Mouse (Mus musculus) frontal cortex, adult (tissue): Measurements from ENCODE around the gene Ppy.

Source experiments
- ATAC-seq: cut with Nextera tagmentation; 2 replicates; pipeline ENCODE4 v1.9.2; 2017; ENCODE audit warnings: mild to moderate bottlenecking, moderate library complexity, mixed read lengths; ENCODE audit not compliant: low TSS enrichment

Ppy gene

DNA sequence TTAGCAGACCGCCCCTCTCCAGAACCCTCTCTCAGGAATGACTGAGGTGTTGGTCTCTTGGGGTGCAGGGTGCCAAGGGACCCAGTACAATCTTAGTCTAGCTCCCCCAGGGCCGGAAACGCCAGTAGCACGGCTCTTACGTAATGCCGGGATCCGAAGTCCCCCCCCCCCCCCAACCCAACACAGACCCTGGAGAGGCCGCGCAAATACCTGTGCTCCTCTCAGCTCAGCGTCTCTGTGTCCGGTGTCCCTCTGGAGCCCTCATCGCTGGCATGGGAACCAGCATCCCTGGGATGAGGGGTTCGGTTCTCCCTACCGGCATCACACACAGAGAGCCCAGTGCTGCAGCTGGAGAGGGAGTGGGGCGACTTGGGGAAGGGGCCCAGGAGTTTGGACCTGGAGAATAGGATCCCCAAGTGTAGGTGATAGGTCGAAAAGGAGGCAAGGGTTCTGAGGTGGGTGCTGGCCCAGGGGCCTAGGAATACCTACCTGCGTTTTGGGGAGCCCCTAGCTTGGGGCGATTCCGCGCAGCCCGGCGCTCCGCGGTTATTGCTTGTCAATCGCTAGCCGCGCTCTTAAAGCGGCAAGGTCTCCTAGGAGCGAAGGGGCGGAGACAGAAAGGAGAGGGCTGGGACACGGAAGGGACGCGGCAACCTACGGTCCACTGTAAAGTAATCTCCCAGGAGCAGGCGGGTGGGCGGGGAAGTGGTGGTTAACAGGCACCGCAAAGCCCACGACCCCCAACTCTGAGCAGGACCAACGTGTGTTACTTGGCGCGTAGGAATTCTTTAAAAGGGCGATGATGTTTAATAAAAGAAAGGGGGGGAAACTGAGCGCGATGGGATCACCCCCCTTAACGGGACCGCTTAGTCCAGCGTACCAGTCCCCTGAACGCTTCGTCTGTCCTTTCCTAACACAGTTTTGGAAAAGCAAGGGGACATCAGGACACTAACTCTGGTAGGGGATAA, 12.9 kb downstream of the Ppy start, which contains the start of gene Mpp2:
Gene Mpp2 (minus strand): TSS at position 585 of the 968 bp plus-strand sequence.
- ATAC-seq: peak; percentile 64

DNA sequence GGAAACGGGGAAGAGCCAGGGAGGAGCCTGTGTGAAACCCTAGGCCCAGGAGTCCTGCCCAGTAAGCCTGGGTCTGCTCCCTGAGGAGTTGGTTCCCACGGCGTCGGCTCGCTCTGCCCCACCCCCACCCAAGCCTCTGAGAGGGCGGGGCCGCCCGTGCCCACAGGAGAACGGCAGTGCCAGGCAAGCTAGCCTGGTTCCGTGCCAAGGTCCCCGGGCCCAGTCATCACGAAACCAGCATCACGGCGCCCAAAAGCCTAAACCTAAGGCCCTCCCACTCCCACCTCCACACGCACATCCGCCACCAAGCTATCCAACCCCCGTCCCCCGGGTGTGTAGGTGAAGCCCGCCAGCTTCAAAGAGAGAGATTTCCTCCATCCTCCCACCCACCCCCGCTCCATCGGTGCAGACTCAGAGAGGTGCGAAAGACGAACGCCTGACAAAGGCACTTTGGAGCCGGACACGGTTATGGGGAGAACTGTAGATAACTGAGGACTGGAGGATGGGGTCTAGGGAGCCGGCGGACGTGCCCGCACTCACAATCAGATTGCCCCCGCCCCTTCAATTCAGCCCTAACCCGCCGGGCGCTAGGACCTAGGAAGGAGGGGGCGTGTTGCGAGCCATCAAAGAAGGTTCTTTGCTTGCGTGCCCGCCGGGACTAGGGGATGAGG, 13.9 kb downstream of the Ppy start:
- peak; percentile 43 for ATAC-seq

DNA sequence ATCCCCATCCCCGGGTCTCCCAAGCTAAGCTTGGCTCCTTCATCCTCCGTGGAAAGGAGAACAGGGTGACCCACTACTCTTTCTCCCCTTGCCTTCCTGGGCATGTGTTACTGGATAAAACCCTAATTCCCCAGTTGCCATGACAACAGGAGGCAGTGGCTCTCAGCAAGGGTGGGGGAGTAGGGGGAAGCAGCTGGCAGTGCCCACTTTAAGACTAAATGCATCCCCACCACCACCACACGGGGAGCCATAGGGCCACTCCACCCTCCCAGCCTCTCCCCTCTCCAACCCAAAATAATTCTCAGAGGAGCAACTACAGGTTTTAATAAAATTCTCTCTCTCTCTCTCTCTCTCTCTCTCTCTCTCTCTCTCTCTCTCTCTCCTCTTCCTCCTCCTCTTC, 14.8 kb downstream of the Ppy start:
- peak; percentile 36 for ATAC-seq

DNA sequence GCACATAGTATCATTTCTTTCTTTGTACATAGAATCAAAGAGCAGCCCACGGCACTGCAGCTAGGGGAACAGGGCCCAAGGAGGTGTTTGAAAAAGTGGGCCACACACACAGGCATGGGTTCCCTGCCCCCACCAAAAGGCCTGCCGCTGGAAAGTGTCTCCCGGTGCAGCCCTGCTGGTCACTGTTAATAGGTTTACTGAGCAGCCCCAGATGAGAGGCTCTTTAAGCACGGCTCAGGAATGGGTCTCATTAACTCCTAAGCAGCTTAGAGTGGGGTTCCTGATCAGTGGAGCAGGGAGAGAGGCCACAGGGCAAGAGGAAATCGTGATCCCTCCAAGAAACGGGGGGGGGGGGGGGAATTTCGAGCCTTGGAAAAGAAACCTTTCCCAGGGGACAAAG, 17.0 kb downstream of the Ppy start:
- no peak for ATAC-seq

DNA sequence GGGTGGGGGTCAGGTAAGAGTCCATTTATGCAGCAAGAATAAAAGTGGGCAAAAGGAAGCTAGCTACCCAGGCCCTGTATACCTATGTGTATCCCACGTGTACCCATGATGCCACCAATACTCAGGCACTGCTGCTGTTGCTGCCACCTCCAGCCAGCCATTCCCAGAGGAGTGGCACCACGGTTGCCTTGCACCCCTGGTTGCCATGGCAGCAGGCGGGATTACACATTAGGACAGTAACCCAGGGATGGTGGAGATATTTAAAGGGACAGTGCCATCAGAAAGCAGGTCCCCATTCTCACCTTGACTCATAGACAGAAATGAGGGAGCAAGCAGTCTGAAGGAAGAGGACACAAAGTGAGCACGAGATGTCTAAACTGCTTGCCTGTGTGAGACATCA, 17.9 kb downstream of the Ppy start:
- no peak for ATAC-seq

DNA sequence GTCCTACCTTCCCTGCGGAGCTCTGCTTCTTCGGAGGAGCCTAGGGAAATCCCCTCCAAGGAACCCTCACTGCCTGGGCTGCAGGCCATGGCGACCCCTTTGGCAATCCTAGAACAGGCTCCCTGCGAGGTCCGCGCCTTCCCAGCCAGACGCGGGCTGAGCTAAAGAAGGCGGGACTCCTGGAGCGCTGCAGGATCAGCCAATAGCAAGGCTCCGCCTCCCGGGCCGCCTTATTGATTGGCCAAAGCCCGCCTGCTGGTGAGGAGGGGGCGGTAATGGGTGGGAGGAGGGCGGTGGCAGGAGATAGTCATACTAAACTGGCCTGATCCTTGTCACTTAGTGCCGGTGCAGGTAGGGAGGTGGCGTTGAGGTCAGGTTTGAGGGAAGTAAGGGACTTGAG, 18.8 kb downstream of the Ppy start:
- ATAC-seq: peak; percentile 50

DNA sequence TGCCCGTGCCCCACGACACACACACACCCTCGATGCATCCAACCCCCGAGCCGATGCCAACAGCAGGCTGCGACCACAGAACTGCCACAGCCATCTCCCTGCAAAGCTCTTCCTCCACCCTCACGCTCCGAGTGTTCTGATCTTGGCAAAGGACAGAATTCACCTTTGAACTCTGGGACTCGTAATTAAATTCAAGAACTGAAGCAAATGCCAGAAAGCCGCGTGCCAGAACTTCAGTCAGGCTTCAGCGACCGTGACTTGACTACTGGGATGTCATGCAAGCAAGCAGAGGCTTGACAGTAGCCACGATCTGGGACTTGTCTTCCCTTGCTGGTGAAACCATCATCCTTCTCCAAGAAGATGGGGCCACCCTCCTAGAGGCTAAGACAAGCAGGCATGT, 27.4 kb downstream of the Ppy start:
- ATAC-seq: no peak

DNA sequence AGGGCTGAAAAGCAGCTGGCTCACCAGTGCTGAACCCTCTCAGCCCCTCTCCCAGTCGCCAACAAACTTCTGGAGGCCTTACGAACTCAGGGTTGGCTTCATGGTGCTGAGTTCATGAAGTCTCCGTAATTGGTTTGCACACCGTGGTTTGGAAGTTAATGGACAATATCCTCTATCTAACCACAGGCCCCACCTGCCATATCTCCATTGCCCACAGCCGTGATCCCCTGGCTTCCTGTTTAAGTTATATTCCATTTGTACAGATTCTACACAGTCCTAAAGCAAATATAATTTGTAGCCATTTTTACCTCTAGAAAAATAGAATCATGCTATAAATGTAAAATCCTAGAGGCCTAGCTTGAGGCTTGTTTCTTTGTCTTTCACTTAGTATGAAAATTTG, 28.4 kb downstream of the Ppy start:
- no peak for ATAC-seq

DNA sequence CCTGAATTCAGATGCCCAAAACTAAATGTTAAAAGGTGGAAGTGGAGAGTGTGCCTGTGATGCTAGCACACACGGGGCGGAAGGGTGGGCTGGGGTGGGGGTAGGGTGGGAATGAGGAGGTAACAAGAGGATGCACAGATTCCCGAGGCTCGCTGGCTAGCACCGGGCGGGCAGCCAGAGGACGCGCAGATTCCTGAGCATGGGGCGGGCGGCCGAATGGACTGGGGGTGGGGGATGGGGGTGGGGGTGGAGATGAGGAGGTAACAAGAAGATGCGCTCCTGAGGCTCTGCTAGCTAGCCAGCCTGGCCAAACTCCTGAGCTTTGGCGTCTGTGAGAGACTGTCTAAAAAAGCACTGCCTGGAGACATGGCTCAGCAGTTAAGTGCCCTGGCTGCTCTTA, 30.7 kb downstream of the Ppy start:
- no peak for ATAC-seq

DNA sequence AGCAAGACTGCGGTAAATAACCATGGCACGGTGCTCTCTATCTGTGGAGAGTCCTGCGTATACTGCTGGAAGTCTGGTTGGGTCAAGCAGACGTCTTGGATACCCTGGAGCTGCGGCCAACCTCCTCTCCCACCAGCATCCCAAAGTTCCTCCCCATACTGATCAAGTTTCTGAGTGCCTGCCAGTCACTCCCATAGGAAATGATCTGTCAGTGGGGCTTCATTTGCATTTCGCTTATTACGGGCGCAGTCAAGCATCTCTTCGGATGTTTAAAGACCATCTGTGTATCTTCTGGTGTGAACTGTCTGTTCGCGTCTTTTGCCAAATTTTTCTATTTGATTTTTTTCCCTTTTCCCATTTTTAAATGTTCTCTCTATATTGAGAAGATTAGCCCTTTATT, 31.5 kb downstream of the Ppy start:
- no peak for ATAC-seq

DNA sequence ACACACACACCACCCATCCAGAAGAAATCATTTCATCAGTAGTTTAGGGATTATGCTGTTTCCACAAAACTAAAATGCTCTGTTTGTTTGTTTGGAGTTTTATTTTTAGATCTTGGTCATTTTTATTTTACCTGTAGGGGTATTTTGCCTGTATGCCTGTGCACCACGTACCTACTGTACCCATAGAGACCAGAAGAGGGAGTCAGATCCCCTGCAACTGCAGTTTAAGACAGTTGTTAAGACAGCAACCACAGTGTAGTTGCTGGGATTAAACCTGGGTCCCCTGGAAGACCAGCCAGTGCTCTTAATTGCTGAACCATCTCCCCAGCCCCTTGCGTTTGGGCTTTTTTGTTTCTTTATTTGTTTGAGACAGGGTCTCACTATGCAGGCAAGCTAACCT, 32.1 kb downstream of the Ppy start:
- ATAC-seq: peak; percentile 62; the same call in 1 of the 2 replicates

DNA sequence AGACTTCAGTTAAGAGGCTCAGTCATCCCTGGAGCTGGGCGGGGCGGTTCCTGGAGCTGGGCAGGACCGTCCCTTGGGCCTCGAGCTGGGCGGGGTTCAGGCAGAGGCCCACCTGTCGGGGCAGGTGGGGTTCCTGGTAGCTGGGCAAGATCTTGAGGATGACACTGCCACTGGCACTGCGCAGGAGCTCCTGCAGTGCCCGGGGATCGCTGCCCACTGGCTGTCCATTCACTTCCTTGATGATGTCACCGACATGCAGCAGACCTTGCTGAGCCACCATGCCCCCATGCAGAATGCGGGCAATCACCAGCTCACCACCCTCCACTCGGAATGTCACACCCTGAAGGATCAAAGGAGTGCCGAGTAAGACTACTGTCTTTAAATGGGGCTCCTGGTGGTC, 38.0 kb downstream of the Ppy start:
- no peak for ATAC-seq

DNA sequence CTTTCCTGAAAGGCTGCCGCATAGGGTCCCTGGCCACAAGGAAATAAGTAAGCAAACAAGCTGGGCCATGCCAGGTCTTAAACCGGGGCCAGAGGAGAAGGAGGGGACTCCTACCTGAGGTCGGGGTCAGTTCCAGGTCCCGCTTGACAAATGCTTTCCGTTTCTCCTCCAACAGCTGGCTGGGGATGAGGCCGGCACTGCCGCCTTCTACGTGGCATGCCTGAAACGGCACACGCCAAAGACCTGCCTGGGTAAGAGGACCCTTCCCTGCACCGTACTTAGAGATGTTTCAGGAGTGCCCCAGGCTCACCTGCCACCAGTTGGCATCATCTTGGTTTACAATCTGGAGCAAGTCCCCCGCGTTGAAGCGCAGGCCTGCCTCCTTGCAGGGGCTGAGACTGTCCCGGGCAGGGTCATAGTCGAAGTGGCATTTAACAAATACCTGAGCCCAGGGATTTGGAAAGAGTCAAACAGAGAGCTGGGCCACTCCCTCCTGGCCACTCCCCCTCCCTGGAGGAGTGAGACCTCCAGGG, 39.1 kb downstream of the Ppy start:
- ATAC-seq: no peak

DNA sequence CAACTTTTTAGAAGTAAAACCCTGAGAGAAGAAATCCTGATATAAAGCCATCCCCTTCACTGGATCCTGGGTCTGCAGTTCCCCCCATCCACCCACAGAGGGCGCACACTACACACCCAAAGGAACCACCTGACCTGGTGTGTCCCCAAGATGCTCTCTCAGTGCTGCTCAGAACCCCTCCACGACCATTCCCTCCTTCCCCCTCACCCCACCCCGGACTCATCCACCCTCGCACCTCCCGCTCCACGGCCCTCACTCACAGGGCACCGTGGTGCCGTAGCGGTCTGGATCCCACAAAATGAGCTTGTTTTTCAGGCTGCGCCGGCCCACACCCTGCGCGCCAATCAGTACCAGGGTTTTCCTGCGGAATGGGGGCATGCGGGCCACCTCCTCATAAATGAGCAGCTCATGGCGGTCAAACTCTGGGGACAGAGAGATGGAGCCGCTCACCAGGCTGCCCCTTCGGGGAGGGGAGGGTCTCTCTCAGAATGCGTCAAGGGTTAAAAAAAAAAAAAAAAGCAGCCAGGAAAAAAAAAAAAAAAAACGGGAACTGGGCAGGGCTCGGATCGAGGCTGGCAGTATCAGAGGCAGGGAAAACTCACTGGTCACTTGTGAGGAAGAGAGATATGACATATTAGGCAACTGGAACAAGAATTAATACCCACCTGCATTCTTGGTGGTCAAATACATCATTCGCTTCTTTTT, 39.7 kb downstream of the Ppy start:
- peak; percentile 66 for ATAC-seq

DNA sequence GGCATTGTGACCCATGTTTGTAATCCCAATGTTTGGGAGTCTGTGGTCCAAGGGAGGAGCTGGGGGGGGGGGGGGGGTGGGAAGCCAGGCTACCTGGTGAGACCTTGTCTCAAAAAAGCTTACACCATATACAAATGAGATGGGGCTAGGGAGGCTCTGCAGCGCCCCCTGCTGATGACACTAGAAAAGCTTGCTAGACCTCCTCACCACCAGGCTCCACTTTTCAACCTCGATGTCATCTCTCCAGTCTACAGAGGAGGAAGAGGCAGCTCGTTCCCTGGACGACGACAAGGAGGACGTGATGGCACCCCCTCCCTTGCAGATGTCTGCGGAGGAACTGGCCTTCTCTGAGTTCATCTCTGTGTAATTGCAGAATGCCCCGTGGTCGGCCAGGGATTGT, 47.3 kb downstream of the Ppy start:
- 0 out of 2 replicates have a peak, but pooled peaks have one; percentile 51 for ATAC-seq

DNA sequence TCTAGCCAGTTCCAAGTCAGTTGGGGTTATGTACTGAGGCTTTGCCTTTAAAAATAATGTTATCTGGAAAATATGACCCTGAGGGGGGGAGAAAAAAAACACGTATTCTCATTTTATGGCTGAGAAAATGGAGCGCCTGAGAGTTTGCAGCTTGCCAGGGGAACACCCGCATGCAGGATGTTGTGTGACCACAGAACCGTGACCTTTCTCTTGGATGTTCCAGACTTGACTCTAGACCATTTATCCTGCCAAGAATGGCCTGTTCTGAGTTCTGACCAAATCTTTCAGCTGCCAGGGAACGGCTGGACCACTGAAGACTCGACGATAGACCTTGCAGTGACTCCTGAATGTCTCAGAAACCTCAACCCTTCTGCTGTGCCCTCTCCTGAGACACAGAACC, 47.9 kb downstream of the Ppy start:
- ATAC-seq: no peak

DNA sequence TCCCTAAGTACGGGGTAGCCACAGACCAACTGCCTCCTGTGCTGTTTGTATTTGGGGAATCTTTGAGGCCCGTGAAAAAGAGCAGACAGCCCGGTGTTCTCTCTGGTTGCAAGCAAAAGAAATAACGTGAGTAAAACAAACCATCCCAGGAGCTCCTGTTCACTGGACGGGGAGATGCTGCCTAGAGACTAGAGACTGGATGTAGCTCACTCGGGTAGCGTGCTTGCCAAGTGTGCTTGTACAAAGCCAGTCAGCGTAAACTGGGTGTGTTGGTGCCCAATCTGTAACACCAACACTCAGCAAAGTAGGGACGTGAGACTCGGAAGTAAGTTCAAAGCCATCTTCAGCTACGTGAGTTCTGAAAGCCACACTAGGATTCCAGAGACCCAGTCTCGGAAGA, 48.4 kb downstream of the Ppy start:
- no peak for ATAC-seq

DNA sequence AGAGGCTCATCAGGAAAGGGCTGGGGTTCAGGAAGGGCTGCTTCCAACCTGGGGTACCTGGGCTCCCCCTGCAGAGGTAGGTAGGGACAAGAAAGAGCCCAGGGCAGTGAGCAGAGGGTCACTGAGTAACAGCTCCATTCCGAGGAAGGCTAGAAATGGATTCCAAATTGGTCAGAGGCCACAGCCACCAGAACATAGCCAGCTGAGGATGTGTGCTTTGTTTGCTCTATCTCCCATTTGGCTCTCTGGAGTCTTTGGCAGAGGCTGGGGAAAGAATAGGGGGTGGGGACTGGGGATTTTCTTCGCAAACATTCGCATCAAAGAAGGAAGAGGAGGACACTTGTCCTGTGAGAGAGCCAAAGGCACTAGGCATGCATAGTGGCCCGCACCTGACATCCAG, 49.2 kb downstream of the Ppy start:
- ATAC-seq: no peak

DNA sequence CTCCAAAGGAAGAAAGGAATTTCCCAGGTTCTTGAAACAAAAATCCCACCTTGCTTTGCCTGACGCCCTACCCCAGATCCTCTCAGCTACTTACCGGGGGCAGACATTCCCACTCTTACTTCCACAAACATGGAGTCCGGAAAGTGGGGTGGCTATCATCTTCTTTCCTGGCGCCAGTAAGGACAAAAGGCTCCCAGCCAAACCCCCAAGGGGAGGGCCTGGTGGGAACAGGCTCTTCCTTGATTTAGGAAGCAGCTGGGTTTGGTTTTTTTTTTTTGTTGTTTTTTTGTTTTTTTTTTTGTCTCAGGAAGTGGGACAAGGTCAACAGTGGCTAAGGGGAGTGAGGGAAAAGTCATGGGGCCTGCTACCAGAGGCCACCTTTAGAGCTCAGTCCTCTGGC, 49.6 kb downstream of the Ppy start:
- no peak for ATAC-seq
